Mouse (Mus musculus): ENCODE results near the gene Gcdh.
"Not testable (repeated sequence)": the region's sequence is repeated elsewhere in the genome, so short reads cannot be mapped to it uniquely, and the experiment has no call there.

Gcdh gene

GRCm38 (mm10) chr8:84909949-84910348 is 16.2 kb upstream of the Gcdh start:
- no peak for DNase-seq

- DNase-seq: no peak
Observed at GRCm38 (mm10) chr8:84909162-84909767, 15.5 kb upstream of the Gcdh start.

- DNase-seq: peak; percentile 95
Observed at GRCm38 (mm10) chr8:84908421-84909161, 14.9 kb upstream of the Gcdh start, which contains the start of gene Dnase2a. Gene Dnase2a, plus strand, starts transcription at chr8:84908560.

GRCm38 (mm10) chr8:84907979-84908378 is 14.3 kb upstream of the Gcdh start:
- DNase-seq: not testable (repeated sequence)

GRCm38 (mm10) chr8:84907493-84907892 is 13.8 kb upstream of the Gcdh start:
- no peak for DNase-seq

GRCm38 (mm10) chr8:84907037-84907436 is 13.3 kb upstream of the Gcdh start:
- no peak for DNase-seq

GRCm38 (mm10) chr8:84904351-84904750 is 10.6 kb upstream of the Gcdh start:
- DNase-seq: no peak

- peak; percentile 96 for DNase-seq
Observed at GRCm38 (mm10) chr8:84902920-84903661, 9.4 kb upstream of the Gcdh start.

- DNase-seq: no peak
Observed at GRCm38 (mm10) chr8:84902367-84902919, 8.7 kb upstream of the Gcdh start.

GRCm38 (mm10) chr8:84901752-84902151 is 8.0 kb upstream of the Gcdh start, which contains the start of gene Klf1:
Gene Klf1, plus strand, starts transcription at chr8:84901928.
- no peak for DNase-seq

- no peak for DNase-seq
Observed at GRCm38 (mm10) chr8:84901071-84901470, 7.3 kb upstream of the Gcdh start.

GRCm38 (mm10) chr8:84895963-84896362 is 2.2 kb upstream of the Gcdh start:
- no peak for DNase-seq

- DNase-seq: no peak
Observed at GRCm38 (mm10) chr8:84892993-84893708, 570 bp downstream of the Gcdh start.

GRCm38 (mm10) chr8:84889141-84889540 is 4.6 kb downstream of the Gcdh start:
- DNase-seq: no peak

- DNase-seq: no peak
Observed at GRCm38 (mm10) chr8:84888280-84888679, 5.4 kb downstream of the Gcdh start.

GRCm38 (mm10) chr8:84884728-84885127 is 9.0 kb downstream of the Gcdh start:
- DNase-seq: no peak

- no peak for DNase-seq
Observed at GRCm38 (mm10) chr8:84878915-84879314, 14.8 kb downstream of the Gcdh start.

- no peak for DNase-seq
Observed at GRCm38 (mm10) chr8:84877297-84878035, 16.3 kb downstream of the Gcdh start.

- DNase-seq: no peak
Observed at GRCm38 (mm10) chr8:84874339-84874738, 19.4 kb downstream of the Gcdh start.

GRCm38 (mm10) chr8:84873016-84873415 is 20.7 kb downstream of the Gcdh start:
- no peak for DNase-seq

GRCm38 (mm10) chr8:84872309-84872965 is 21.3 kb downstream of the Gcdh start:
- peak; percentile 24 for DNase-seq
